22 mouse cellular contexts compared by ENCODE assay signal in genomic region chr11:88110031-88110594, GRCm38 (mm10). TPM values are rescaled to one million over a fixed set of nuclear protein-coding genes. Genes with fewer than 3 reads are reported as not detected.
DNase-seq lines count a peak whose midpoint lies in the region; ATAC-seq and TF ChIP-seq lines count a peak whose summit lies in the region.
"Had no signal": no experiment of that assay in that cellular context is flagged by ENCODE, and none has a peak within 500 bp of the region (broad histone marks: within the 10 kb centered on the region; RNA-seq: fewer than 3 reads in every experiment).

No protein-coding gene starts in this region.

- no peaks in the 10 kb centered on the region for H3K9me3 ChIP-seq in forebrain, embryonic 10.5 days
- no peaks in the 10 kb centered on the region for H3K9me3 ChIP-seq in forebrain, postnatal 0 days (ENCODE audit: low read length)
- H3K9me3 ChIP-seq in hindbrain, embryonic 10.5 days = no peaks in the 10 kb centered on the region
- no peaks in the 10 kb centered on the region for H3K9me3 ChIP-seq in hindbrain, embryonic 12.5 days (replicated peaks)
- H3K9me3 ChIP-seq in heart, embryonic 12.5 days (replicated peaks) = no peaks in the 10 kb centered on the region
- no peaks in the 10 kb centered on the region for H3K9me3 ChIP-seq in midbrain, embryonic 13.5 days
- H3K9me3 ChIP-seq: embryonic facial prominence, embryonic 13.5 days; forebrain, embryonic 15.5 days; intestine, embryonic 15.5 days; limb, embryonic 13.5 days; liver, embryonic 13.5 days; lung, embryonic 15.5 days; midbrain, embryonic 12.5 days; neural tube, embryonic 15.5 days had no signal

- 75% methylated on average over 9 of the region's 9 CpGs for WGBS in forebrain, embryonic 10.5 days
- WGBS in forebrain, postnatal 0 days = 73% methylated on average over 9 of the region's 9 CpGs
- 78% methylated on average over 9 of the region's 9 CpGs for WGBS in hindbrain, embryonic 10.5 days
- 63% methylated on average over 8 of the region's 9 CpGs for WGBS in hindbrain, embryonic 12.5 days
- WGBS in heart, embryonic 12.5 days = 38% methylated on average over 9 of the region's 9 CpGs
- whole genome bisulfite sequencing in midbrain, embryonic 13.5 days = 71% methylated on average over 9 of the region's 9 CpGs

- no peak overlapping the region for H3K4me2 ChIP-seq in forebrain, postnatal 0 days (ENCODE audit: low read depth)
- no peak overlapping the region for H3K4me2 ChIP-seq in hindbrain, embryonic 12.5 days (replicated peaks)
- H3K4me2 ChIP-seq in heart, embryonic 12.5 days = 0 out of 2 replicates have a peak overlapping the region, but pooled peaks have one; percentile 3
- no peak overlapping the region for H3K4me2 ChIP-seq in midbrain, embryonic 13.5 days (replicated peaks)
- H3K4me2 ChIP-seq: embryonic facial prominence, embryonic 13.5 days; forebrain, embryonic 15.5 days; hindbrain, embryonic 14.5 days; intestine, embryonic 15.5 days; limb, embryonic 13.5 days; liver, embryonic 13.5 days; lung, embryonic 15.5 days; midbrain, embryonic 12.5 days; neural tube, embryonic 15.5 days had no signal

- DNase-seq in forebrain, embryonic 10.5 days (ENCODE audit: extremely low spot score, low spot score) = no peak
- no peak for DNase-seq in forebrain, postnatal 0 days
- no peak for DNase-seq in hindbrain, embryonic 10.5 days (ENCODE audit: low spot score)
- DNase-seq in induced T-regulatory cell, adult 2 months (ENCODE audit: low read depth) = peak; percentile 46
- DNase-seq in left cerebral cortex, adult 11 months (ENCODE audit: low spot score) = no peak
- DNase-seq: cerebellum, adult 9-11 months; kidney, postnatal 4 days; liver, embryonic 13.5 days; right cerebral cortex, postnatal 14 days; thymus, adult 2 months had no signal

- TF ChIP-seq CTCF in forebrain, postnatal 0 days (IDR thresholded peaks at IDR 0.05; ENCODE audit: low read depth) = no peak

- H3K36me3 ChIP-seq in forebrain, embryonic 10.5 days (replicated peaks) = 0 out of 2 replicates have a peak, but pooled peaks cover 3% of the 10 kb centered on the region
- no peaks in the 10 kb centered on the region for H3K36me3 ChIP-seq in forebrain, postnatal 0 days (ENCODE audit: insufficient read depth)
- no peaks in the 10 kb centered on the region for H3K36me3 ChIP-seq in hindbrain, embryonic 10.5 days
- no peaks in the 10 kb centered on the region for H3K36me3 ChIP-seq in hindbrain, embryonic 12.5 days
- no peaks in the 10 kb centered on the region for H3K36me3 ChIP-seq in heart, embryonic 12.5 days
- H3K36me3 ChIP-seq in midbrain, embryonic 13.5 days = no peaks in the 10 kb centered on the region
- H3K36me3 ChIP-seq: embryonic facial prominence, embryonic 13.5 days; forebrain, embryonic 15.5 days; intestine, embryonic 15.5 days; limb, embryonic 13.5 days; liver, embryonic 13.5 days; lung, embryonic 15.5 days; midbrain, embryonic 12.5 days; neural tube, embryonic 15.5 days had no signal

- peaks cover 86% of the 10 kb centered on the region for H3K4me1 ChIP-seq in forebrain, embryonic 10.5 days
- H3K4me1 ChIP-seq in forebrain, postnatal 0 days (ENCODE audit: insufficient read depth) = no peaks in the 10 kb centered on the region
- H3K4me1 ChIP-seq in hindbrain, embryonic 10.5 days (replicated peaks) = peaks cover 91% of the 10 kb centered on the region
- H3K4me1 ChIP-seq in hindbrain, embryonic 12.5 days = peaks cover 49% of the 10 kb centered on the region
- H3K4me1 ChIP-seq in heart, embryonic 12.5 days (replicated peaks) = peaks cover 83% of the 10 kb centered on the region
- H3K4me1 ChIP-seq in midbrain, embryonic 13.5 days (replicated peaks) = peaks cover 56% of the 10 kb centered on the region

- 0 out of 2 replicates have a peak overlapping the region, but pooled peaks have one; percentile 17 for H3K27ac ChIP-seq in forebrain, embryonic 10.5 days
- no peak overlapping the region for H3K27ac ChIP-seq in forebrain, postnatal 0 days (ENCODE audit: low read depth, low read length)
- H3K27ac ChIP-seq in hindbrain, embryonic 10.5 days = 0 out of 2 replicates have a peak overlapping the region, but pooled peaks have one; percentile 0
- no peak overlapping the region for H3K27ac ChIP-seq in hindbrain, embryonic 12.5 days
- peak overlapping the region; percentile 69 for H3K27ac ChIP-seq in heart, embryonic 12.5 days (ENCODE audit: poor library complexity, severe bottlenecking)
- no peak overlapping the region for H3K27ac ChIP-seq in midbrain, embryonic 13.5 days
- H3K27ac ChIP-seq: embryonic facial prominence, embryonic 13.5 days; forebrain, embryonic 15.5 days; hindbrain, embryonic 14.5 days; intestine, embryonic 15.5 days; limb, embryonic 13.5 days; liver, embryonic 13.5 days; lung, embryonic 15.5 days; macrophage; midbrain, embryonic 12.5 days; neural tube, embryonic 15.5 days had no signal

- no peak for ATAC-seq in forebrain, postnatal 0 days
- no peak for ATAC-seq in hindbrain, embryonic 12.5 days (ENCODE audit: low FRiP score)
- ATAC-seq in heart, embryonic 12.5 days (ENCODE audit: insufficient number of reproducible peaks, low FRiP score) = no peak
- ATAC-seq in midbrain, embryonic 13.5 days = no peak
- ATAC-seq: forebrain, embryonic 15.5 days; intestine, embryonic 15.5 days had no signal

- H3K27me3 ChIP-seq in forebrain, embryonic 10.5 days (ENCODE audit: poor library complexity, severe bottlenecking) = no peaks in the 10 kb centered on the region
- no peaks in the 10 kb centered on the region for H3K27me3 ChIP-seq in forebrain, postnatal 0 days (ENCODE audit: insufficient read depth, low read length)
- H3K27me3 ChIP-seq in hindbrain, embryonic 10.5 days (ENCODE audit: insufficient read depth, poor library complexity, severe bottlenecking) = no peaks in the 10 kb centered on the region
- H3K27me3 ChIP-seq in hindbrain, embryonic 12.5 days = no peaks in the 10 kb centered on the region
- no peaks in the 10 kb centered on the region for H3K27me3 ChIP-seq in heart, embryonic 12.5 days (replicated peaks)
- H3K27me3 ChIP-seq in midbrain, embryonic 13.5 days = no peaks in the 10 kb centered on the region
- H3K27me3 ChIP-seq: embryonic facial prominence, embryonic 13.5 days; forebrain, embryonic 15.5 days; intestine, embryonic 15.5 days; limb, embryonic 13.5 days; lung, embryonic 15.5 days; midbrain, embryonic 12.5 days; neural tube, embryonic 15.5 days had no signal

- no peak overlapping the region for H3K4me3 ChIP-seq in forebrain, embryonic 10.5 days
- H3K4me3 ChIP-seq in forebrain, postnatal 0 days (ENCODE audit: low read depth, low read length) = no peak overlapping the region
- no peak overlapping the region for H3K4me3 ChIP-seq in hindbrain, embryonic 10.5 days
- H3K4me3 ChIP-seq in hindbrain, embryonic 12.5 days = no peak overlapping the region
- H3K4me3 ChIP-seq in heart, embryonic 12.5 days = no peak overlapping the region
- H3K4me3 ChIP-seq in midbrain, embryonic 13.5 days (replicated peaks) = no peak overlapping the region
- H3K4me3 ChIP-seq: embryonic facial prominence, embryonic 13.5 days; forebrain, embryonic 15.5 days; intestine, embryonic 15.5 days; limb, embryonic 13.5 days; liver, embryonic 13.5 days; lung, embryonic 15.5 days; midbrain, embryonic 12.5 days; neural tube, embryonic 15.5 days had no signal

- H3K9ac ChIP-seq in forebrain, postnatal 0 days = no peak overlapping the region
- H3K9ac ChIP-seq in hindbrain, embryonic 12.5 days = no peak overlapping the region
- no peak overlapping the region for H3K9ac ChIP-seq in heart, embryonic 12.5 days
- no peak overlapping the region for H3K9ac ChIP-seq in midbrain, embryonic 13.5 days (replicated peaks)
- H3K9ac ChIP-seq: embryonic facial prominence, embryonic 13.5 days; forebrain, embryonic 15.5 days; hindbrain, embryonic 14.5 days; intestine, embryonic 15.5 days; limb, embryonic 13.5 days; liver, embryonic 13.5 days; lung, embryonic 15.5 days; midbrain, embryonic 12.5 days; neural tube, embryonic 15.5 days had no signal

RNA-seq across cellular contexts. Expression of gene Cuedc1, which starts 12.3 kb away (rescaled TPM):
- 20.0 and 24.9 TPM in 2 replicates for polyA plus RNA-seq in forebrain, embryonic 10.5 days (2016; fragmentation: Nextera tagmentation; extraction: Ambion mirVana)
- total RNA-seq in forebrain, postnatal 0 days (2014; rRNA removed) = 28.9 and 34.7 TPM in 2 replicates
- 22.0 and 34.6 TPM in 2 replicates for polyA plus RNA-seq in forebrain, postnatal 0 days (2015; fragmentation: Nextera tagmentation; extraction: Ambion mirVana)
- polyA plus RNA-seq in hindbrain, embryonic 10.5 days (2016; fragmentation: Nextera tagmentation; extraction: Ambion mirVana) = 20.5 and 27.1 TPM in 2 replicates
- polyA plus RNA-seq in hindbrain, embryonic 12.5 days (2016; fragmentation: Nextera tagmentation; extraction: Ambion mirVana) = 53.2 and 53.3 TPM in 2 replicates
- 20.7 and 22.9 TPM in 2 replicates for polyA plus RNA-seq in heart, embryonic 12.5 days (2016; fragmentation: Nextera tagmentation; extraction: Ambion mirVana)
- 40.6 and 46.1 TPM in 2 replicates for polyA plus RNA-seq in midbrain, embryonic 13.5 days (2015; fragmentation: Nextera tagmentation; extraction: Ambion mirVana)

RNA-seq across cellular contexts. Expression of gene Vezf1, which starts 42.0 kb away (rescaled TPM):
- polyA plus RNA-seq in forebrain, embryonic 10.5 days (2016; fragmentation: Nextera tagmentation; extraction: Ambion mirVana) = 61.6 and 62.6 TPM in 2 replicates
- total RNA-seq in forebrain, postnatal 0 days (2014; rRNA removed) = 33.0 and 43.7 TPM in 2 replicates
- 28.0 and 34.6 TPM in 2 replicates for polyA plus RNA-seq in forebrain, postnatal 0 days (2015; fragmentation: Nextera tagmentation; extraction: Ambion mirVana)
- polyA plus RNA-seq in hindbrain, embryonic 10.5 days (2016; fragmentation: Nextera tagmentation; extraction: Ambion mirVana) = 64.7 and 64.8 TPM in 2 replicates
- 75.1 and 79.0 TPM in 2 replicates for polyA plus RNA-seq in hindbrain, embryonic 12.5 days (2016; fragmentation: Nextera tagmentation; extraction: Ambion mirVana)
- polyA plus RNA-seq in heart, embryonic 12.5 days (2016; fragmentation: Nextera tagmentation; extraction: Ambion mirVana) = 27.3 and 29.3 TPM in 2 replicates
- 67.2 and 70.1 TPM in 2 replicates for polyA plus RNA-seq in midbrain, embryonic 13.5 days (2015; fragmentation: Nextera tagmentation; extraction: Ambion mirVana)

Comparison
In these comparisons a context has a peak if more than half of its experiments do, and no peak if none do; other contexts are left out.
1. H3K27ac ChIP-seq: peak in forebrain, embryonic 10.5 days (single experiment), hindbrain, embryonic 10.5 days (single experiment) and heart, embryonic 12.5 days (single experiment); none in forebrain, postnatal 0 days (single experiment), hindbrain, embryonic 12.5 days (single experiment) and midbrain, embryonic 13.5 days (single experiment).